Mouse (Mus musculus) embryo, embryonic 11 days (tissue): ENCODE measurements around the gene Vmn1r38.
"Not testable (repeated sequence)": the region's sequence is repeated elsewhere in the genome, so short reads cannot be mapped to it uniquely, and the experiment has no call there.

Experiments
- DNase-seq: peaks from one replicate; pipeline ENCODE4 v3.0.0-alpha.2; 2015

Vmn1r38 gene

GRCm38 (mm10) chr6:66782527-66782926 is at the start of gene Vmn1r38:
TSS of gene Vmn1r38 (minus strand) at chr6:66782627.
- not testable (repeated sequence) for DNase-seq

GRCm38 (mm10) chr6:66810509-66810908 is 28.1 kb upstream of the Vmn1r38 start, which contains the start of gene Vmn1r39:
TSS of gene Vmn1r39 (minus strand) at chr6:66810609.
- DNase-seq: no peak

- no peak for DNase-seq
These were observed 23.9 kb upstream of the Vmn1r38 start for GRCm38 (mm10) chr6:66806311-66806710.

GRCm38 (mm10) chr6:66805713-66806112 is 23.3 kb upstream of the Vmn1r38 start:
- no peak for DNase-seq

GRCm38 (mm10) chr6:66729082-66729481 is 53.3 kb downstream of the Vmn1r38 start, which contains the start of gene Vmn1r37:
TSS of gene Vmn1r37 (plus strand) at chr6:66729382.
- DNase-seq: not testable (repeated sequence)
